Mouse (Mus musculus) spleen, postnatal 36 days (tissue): ENCODE data around the gene 4930503B20Rik.

Experiments used
- DNase-seq, 2 experiments: peaks; one replicate each; pipeline ENCODE4 v3.0.0; 2022; ENCODE audit warnings: low spot score in 2 of 2, mixed read lengths in 1 of 2

The 4930503B20Rik gene

GRCm38 (mm10) chr3:146651217-146651616 lies at the start of gene 4930503B20Rik:
4930503B20Rik (minus strand) TSS chr3:146651317.
- no peak for DNase-seq

- DNase-seq = no peak
These were observed 48.9 kb upstream of the 4930503B20Rik start for GRCm38 (mm10) chr3:146700051-146700450.

DNA sequence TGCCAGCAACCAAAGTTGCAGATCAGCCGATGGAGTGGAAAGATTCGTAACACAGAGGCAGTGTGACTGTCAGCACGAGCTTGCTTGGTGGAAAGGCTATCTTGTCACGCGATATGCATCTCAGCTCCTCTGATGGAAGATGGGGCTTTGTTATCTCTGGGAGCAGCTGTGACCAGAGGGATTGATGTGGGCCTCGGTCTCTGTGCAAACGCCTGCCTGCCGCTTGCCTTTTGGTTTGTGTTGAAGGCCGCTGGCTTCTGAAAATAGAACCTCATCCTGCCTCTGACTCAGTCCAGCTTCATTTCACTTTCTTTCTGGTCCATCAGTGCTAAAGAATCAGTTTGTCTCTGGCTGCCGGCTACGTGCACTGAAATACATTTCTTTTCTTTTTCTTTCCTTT lies 47.9 kb upstream of the 4930503B20Rik start:
- no peak for DNase-seq

GRCm38 (mm10) chr3:146692547-146692946 lies 41.4 kb upstream of the 4930503B20Rik start:
- DNase-seq = no peak

- DNase-seq = no peak
These were observed 36.1 kb upstream of the 4930503B20Rik start for GRCm38 (mm10) chr3:146687121-146687725.

- no peak for DNase-seq
These were observed 35.3 kb upstream of the 4930503B20Rik start for GRCm38 (mm10) chr3:146686428-146686827.

DNA sequence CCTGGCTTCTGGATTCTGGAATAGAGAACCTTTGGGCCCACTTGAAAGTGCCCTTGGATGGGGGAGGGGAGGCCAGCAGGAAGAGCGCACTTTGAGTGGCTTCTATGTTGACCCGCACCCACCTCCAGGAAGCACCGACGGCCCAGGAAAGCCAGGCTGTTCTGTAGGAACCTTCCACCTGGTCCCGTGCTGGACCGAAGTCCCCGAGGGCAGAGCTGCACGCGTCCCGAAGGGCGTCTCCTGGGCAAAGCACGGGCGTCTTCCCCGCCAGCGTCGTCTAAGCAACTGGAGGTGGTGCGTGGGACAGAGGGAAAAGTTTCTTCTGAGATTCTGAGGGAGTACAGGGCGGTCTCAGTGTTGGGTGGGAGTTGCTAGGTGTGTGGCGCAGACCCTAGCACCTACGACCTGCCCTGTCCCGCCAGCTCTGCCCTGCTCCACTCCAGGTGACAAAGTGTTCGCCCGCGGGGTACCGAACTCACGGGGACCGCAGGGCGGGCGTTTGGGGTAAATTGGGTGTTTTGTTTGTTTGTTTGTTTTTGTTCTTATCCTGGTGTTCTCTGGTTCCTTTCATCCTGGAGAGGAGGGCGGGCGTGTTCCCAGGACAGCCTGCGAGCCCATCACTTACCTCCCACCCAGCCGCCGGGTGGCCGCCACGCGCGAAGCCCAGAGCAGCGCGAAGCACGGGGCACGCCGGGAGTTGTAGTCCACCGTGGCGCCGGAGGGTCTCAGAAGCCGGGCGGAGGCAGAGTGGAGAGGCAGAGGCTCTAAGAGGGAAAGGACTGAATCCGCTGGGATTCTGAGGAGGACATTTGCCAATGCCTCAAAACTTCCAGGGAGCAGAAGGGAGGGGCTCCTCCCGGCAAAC lies 33.9 kb upstream of the 4930503B20Rik start, which contains the start of gene Samd13:
Gene Samd13, minus strand, starts transcription at position 782 of the 865 bp plus-strand sequence.
- peak in 1 of 2 experiments; percentile 6 for DNase-seq

- no peak for DNase-seq
These were observed 32.0 kb upstream of the 4930503B20Rik start for GRCm38 (mm10) chr3:146683095-146683494.

GRCm38 (mm10) chr3:146682140-146682651 lies 31.1 kb upstream of the 4930503B20Rik start:
- DNase-seq = no peak

DNA sequence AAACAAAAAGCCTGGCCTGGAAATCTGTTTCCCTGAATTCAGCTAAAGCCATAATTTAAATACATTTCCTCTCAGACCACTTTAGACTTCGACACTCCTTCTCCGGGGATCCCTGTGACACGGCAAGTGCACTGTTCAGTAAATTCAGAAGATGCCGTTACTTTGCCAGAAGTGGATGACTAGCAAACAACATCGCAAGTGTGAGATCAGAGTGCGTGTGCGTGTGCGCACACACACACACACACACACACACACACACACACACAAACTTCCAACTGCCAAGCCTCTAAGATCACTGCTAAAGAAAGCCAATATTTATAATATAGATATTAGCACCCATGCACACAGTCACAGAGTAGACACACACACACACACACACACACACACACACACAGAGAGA lies 30.6 kb upstream of the 4930503B20Rik start:
- DNase-seq = no peak

GRCm38 (mm10) chr3:146680625-146681024 lies 29.5 kb upstream of the 4930503B20Rik start:
- DNase-seq = no peak

DNA sequence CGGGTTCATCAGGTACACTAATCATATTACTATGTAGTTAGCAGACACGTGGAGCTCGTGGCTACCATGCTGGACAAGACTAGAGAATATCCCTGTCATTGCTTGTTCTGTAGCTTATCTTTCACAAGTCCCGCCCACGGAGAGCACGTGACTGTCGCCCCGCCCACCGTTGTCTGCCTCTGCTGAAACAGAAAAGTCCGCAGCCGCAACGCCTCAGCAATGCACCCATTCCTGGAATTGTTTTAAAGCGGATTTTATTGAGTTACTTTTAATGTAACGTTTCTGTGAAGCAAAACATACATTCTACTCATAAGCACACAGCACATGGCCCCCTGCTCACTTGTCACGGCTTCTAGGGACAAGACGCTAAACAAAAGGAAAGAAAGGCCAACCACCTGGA lies 28.5 kb upstream of the 4930503B20Rik start:
- no peak for DNase-seq

GRCm38 (mm10) chr3:146676193-146676592 lies 25.1 kb upstream of the 4930503B20Rik start:
- DNase-seq = no peak

GRCm38 (mm10) chr3:146675101-146675500 lies 24.0 kb upstream of the 4930503B20Rik start:
- no peak for DNase-seq

- no peak for DNase-seq
These were observed 20.0 kb upstream of the 4930503B20Rik start for GRCm38 (mm10) chr3:146671121-146671520.

- DNase-seq = no peak
These were observed 10.8 kb upstream of the 4930503B20Rik start for GRCm38 (mm10) chr3:146661907-146662306.

DNA sequence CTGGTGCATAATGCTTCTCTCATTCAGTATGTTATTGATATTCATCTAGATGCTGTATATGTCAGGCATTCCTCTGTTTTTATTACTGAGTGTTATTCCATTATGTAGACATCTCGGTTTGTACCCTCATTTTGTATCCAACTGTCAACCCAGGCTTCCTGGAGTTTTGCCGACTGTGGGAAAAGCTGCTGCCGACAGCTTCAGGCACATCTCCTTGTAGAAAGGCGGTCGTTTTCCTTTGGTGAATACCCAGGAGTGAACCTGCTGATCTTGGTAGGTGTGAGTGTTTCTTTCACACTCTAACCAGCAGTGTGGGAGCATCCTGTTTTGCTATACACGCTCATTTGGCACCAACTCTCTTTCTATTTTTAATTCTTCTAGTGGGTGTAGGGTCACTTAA lies 9.9 kb upstream of the 4930503B20Rik start:
- DNase-seq = no peak

DNA sequence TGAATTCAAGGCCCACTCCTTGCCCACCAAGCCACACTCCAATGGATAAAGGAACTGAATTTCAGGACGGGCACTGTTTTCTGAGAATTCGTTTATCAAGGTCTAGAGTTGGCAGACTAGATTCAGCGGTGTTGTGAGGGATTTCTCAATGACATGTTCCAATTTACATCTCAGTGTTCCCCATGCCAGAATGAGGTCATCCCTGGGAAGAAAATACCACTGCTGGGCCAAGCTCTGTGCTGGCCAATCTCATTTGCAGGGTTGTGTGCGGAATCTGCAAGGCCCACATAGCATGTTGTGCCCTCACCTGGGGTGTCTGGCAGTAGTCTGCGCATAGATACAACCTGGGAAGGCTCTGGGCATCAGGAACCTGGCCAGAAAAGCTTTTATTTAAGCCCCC lies 8.2 kb upstream of the 4930503B20Rik start:
- no peak for DNase-seq

DNA sequence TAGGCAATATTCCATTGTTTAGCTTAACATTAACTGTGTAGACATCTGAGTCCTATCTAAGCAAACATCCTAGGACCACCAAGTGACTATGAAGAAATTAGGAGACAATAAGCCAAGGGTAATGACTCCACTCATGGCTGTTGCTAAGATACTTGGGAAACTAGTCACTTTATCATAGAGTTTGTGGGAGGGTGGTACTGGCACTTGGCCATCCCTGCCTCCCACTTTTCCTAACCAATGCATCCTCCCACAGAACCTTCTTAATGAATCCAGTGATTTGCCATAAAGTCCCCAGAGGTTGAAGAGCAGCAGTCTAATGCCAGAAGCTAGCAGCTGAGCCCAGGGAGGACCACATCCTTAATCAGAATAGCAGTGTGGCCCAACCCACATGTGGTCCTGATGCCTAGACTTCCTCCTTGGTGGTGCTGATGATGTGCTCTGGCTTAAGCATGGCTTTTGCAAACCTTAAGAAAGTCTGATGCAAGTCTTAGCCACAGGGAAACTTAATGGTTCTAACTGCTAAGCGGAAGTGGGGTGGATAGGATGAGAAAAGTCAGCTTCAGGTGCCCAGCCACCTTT lies 7.0 kb upstream of the 4930503B20Rik start:
- no peak for DNase-seq

DNA sequence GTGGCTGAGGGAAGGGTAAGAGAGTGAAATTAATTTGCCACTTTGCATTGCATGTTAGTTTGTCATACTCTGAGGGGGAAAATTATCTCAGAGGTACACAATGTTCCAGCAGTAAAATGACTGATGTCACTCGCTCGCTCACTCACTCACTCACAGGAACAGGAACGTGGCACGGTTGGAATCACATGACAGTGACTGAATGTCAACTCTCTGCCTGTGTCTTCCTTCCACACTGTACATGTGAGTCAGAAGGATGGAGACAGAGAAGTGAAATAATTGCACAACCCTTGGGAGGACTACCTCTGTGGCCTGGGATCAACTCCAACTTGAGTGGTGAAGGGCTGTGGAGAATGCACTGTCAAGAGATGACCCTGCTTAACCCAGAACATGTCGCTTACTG lies 6.3 kb upstream of the 4930503B20Rik start:
- DNase-seq = no peak

DNA sequence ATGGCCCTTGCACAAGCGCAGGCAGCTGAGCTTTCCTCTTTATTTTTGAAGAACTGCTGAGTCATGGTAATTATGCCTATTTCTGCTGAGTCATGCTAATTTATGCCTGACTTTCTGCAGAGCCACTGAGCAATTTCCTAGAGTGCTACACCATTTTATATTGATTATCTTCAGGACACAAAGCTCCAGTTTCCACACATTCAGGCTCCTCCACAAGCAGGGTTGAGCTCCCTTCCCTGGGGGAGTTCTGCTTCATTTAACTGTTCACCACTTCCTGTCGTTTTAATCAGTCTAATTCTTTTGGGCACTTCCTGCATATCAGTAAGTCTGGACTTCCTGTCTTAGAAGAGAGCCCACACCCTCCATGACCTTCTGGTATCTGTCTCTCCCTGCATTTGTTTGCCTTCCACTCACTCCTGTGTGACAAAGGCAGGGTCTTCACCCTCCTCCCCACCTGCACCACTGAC lies 4.0 kb upstream of the 4930503B20Rik start:
- DNase-seq = peak in 1 of 2 experiments; percentile 15

- peak in 1 of 2 experiments; percentile 3 for DNase-seq
These were observed 2.6 kb upstream of the 4930503B20Rik start for GRCm38 (mm10) chr3:146653692-146654091.
